Mouse (Mus musculus) heart, embryonic 10.5 days (tissue): ENCODE results near the gene Ciao2b. TPM values are rescaled to one million over a fixed set of nuclear protein-coding genes. Genes with fewer than 3 reads are reported as not detected.

ENCODE experiments used
- DNase-seq: peaks from one replicate; pipeline ENCODE4 v3.0.0-alpha.2; 2017; ENCODE audit warnings: low spot score
- H3K27ac ChIP-seq: fragments of 300-500 bp; sonication (generic); 2 replicates; pipeline ENCODE4 v1.5.1; 2016; ENCODE audit warnings: mild to moderate bottlenecking
- H3K27me3 ChIP-seq: fragments of 300-500 bp; sonication (generic); 2 replicates; pipeline ENCODE4 v1.6.1; 2016; ENCODE audit warnings: mild to moderate bottlenecking; ENCODE audit not compliant: poor library complexity, insufficient read depth, severe bottlenecking
- H3K36me3 ChIP-seq: fragments of 300-500 bp; sonication (generic); 2 replicates; pipeline ENCODE4 v1.6.1; 2016; ENCODE audit warnings: mild to moderate bottlenecking, moderate library complexity
- H3K4me1 ChIP-seq: fragments of 300-500 bp; sonication (generic); 2 replicates; pipeline ENCODE4 v1.6.1; 2016; ENCODE audit warnings: mild to moderate bottlenecking
- H3K4me3 ChIP-seq: fragments of 300-500 bp; sonication (generic); 2 replicates; pipeline ENCODE4 v1.5.1; 2016; ENCODE audit warnings: mild to moderate bottlenecking, moderate library complexity
- H3K9me3 ChIP-seq: fragments of 300-500 bp; sonication (generic); 2 replicates; pipeline ENCODE4 v1.6.1; 2016; ENCODE audit warnings: mild to moderate bottlenecking, moderate library complexity
- WGBS: fragments of 180-500 bp; shearing (Covaris S2); methylation state at CpG from one replicate; pipeline ENCODE4 v1.1.7; 2016; 5-methylcytosine and 5-hydroxymethylcytosine counted together
- polyA plus RNA-seq: library from polyadenylated mRNA; unstranded; fragments of >200 nt; fragmentation: Nextera tagmentation; extraction: Ambion mirVana; gene quantifications from 2 replicates; pipeline ENCODE4 v1.2.1, GENCODE M21; 2016

The Ciao2b gene
- polyA plus RNA-seq, 1 experiment from 2014 or later, result 198 TPM

DNA sequence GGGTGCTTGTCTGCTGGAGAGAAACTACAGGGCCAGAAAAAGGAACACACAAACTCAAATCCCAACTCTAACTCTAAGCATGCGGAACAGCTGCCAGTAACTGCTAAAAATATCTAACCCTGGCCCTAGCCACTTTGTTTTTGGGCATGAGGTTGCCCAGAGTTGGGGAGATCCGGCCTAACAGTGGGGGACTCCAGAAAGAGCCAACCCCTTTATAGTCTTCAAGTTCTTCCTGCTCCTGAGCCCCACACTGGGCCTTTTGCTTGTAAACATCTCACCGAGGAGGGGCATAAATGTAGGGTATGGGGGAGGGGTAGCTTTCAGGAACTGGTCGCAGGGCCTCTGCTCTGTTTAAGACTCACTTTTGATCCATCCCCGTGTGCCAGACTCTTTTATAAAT is 9.8 kb downstream of the Ciao2b start:
- Histone ChIP-seq H3K4me3 (peak overlapping the region; percentile 79), H3K4me1 (peaks cover 54% of the 10 kb centered on the region), H3K27me3 (peaks cover 20% of the 10 kb centered on the region; the same call in 1 of the 2 replicates), H3K36me3 (peaks cover 47% of the 10 kb centered on the region), H3K9me3 (no peaks in the 10 kb centered on the region), H3K27ac (peak overlapping the region; percentile 93)
- no peak for DNase-seq
- 19% methylated on average over 5 of the region's 5 CpGs for WGBS

DNA sequence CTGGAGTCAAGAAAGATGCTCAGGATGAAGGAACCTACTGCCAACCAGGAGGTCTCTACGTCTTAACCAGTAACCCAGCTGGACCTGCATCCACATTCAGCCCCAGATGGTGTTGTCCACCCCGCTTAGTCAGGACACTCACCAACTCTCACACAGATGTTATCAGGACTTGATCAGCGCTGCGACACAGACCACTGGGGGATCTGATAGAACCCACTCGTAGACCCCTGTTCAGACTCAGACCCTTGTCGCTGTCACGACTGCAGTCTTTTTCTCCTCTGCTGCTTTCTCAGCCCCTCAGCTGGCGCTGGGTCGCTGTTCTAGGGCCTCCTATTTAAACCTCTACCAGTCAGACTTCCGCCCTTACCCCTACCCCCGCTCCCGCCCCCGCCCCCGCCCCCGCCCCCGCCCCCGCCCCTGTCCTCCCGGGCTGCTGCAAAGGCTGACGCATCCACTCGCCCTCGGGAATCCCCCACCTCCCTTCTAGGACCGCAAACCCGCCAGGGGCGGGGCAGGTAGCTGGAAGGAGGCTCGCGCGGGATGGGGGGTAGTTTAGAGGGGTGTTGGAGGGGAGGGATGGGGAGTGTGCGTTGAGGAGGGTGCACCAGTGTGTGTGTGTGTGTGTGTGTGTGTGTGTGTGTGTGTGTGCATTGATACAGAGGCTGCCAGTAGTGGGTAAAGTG is 10.6 kb downstream of the Ciao2b start, which contains the start of gene Rrad:
Rrad (minus strand) TSS at position 347 of the 683 bp plus-strand sequence.
- peaks cover 54% of the 10 kb centered on the region for H3K4me1 ChIP-seq

DNA sequence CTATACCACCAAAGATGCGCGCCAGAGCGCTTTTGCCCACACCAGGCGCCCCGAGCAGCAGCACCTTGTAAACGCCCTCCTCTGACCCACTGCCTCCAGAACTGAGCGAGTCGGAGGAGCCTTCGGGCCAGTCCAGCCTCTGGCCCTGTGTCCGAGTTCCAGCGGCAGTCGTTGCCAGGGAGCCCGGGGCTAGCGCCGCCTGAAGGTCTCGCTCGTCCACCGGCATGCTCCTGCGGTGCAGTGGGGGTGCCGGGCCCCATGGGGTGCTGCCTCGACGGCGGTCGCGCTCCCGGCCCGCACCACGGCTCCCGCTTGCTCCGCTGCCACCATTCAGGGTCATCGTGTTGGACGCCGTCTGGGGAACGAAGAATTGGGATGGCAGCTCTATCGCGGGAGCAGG is 11.2 kb downstream of the Ciao2b start:
- peak overlapping the region; percentile 93 for H3K27ac ChIP-seq
- H3K27me3 ChIP-seq, result peaks cover 20% of the 10 kb centered on the region; the same call in 1 of the 2 replicates
- peaks cover 40% of the 10 kb centered on the region for H3K36me3 ChIP-seq
- DNase-seq, result no peak
- WGBS, result 2% methylated on average over 36 of the region's 36 CpGs
- H3K4me3 ChIP-seq, result peak overlapping the region; percentile 79
- no peaks in the 10 kb centered on the region for H3K9me3 ChIP-seq
- H3K4me1 ChIP-seq, result peaks cover 54% of the 10 kb centered on the region

More for the DNA sequence above, 10.6 kb downstream of the Ciao2b start, which contains the start of gene Rrad:
- H3K36me3 ChIP-seq, result peaks cover 46% of the 10 kb centered on the region
- H3K27ac ChIP-seq, result peak within 1 kb of the TSS; percentile 93
- peaks cover 20% of the 10 kb centered on the region; the same call in 1 of the 2 replicates for H3K27me3 ChIP-seq
- WGBS, result 1% methylated on average over 20 of the region's 28 CpGs
- H3K4me3 ChIP-seq, result peak within 1 kb of the TSS; percentile 79
- peak; percentile 83 for DNase-seq
- no peaks in the 10 kb centered on the region for H3K9me3 ChIP-seq

DNA sequence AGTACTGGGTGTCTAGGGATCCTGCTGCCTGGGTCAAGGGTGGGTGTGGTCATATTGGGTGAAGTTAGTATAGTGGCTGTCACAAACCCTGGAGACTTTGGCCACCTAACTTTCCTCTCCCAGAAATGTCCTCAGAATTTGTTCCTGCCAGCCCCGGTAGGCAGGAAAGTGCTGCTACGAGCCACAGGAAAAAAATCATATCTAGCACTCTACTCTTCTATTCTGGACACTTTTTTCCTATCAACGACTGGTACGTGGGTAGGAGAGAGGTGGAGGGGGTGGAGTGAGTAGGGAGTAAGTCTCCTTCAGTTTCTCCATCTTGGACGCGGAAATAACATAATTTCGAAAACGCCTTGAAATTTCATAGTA is 11.7 kb downstream of the Ciao2b start:
- WGBS, result 16% methylated on average over 8 of the region's 8 CpGs
- H3K9me3 ChIP-seq, result no peaks in the 10 kb centered on the region
- peaks cover 20% of the 10 kb centered on the region; the same call in 1 of the 2 replicates for H3K27me3 ChIP-seq
- H3K4me1 ChIP-seq, result peaks cover 58% of the 10 kb centered on the region
- peak overlapping the region; percentile 79 for H3K4me3 ChIP-seq
- peaks cover 36% of the 10 kb centered on the region for H3K36me3 ChIP-seq
- no peak for DNase-seq
- peak overlapping the region; percentile 93 for H3K27ac ChIP-seq

DNA sequence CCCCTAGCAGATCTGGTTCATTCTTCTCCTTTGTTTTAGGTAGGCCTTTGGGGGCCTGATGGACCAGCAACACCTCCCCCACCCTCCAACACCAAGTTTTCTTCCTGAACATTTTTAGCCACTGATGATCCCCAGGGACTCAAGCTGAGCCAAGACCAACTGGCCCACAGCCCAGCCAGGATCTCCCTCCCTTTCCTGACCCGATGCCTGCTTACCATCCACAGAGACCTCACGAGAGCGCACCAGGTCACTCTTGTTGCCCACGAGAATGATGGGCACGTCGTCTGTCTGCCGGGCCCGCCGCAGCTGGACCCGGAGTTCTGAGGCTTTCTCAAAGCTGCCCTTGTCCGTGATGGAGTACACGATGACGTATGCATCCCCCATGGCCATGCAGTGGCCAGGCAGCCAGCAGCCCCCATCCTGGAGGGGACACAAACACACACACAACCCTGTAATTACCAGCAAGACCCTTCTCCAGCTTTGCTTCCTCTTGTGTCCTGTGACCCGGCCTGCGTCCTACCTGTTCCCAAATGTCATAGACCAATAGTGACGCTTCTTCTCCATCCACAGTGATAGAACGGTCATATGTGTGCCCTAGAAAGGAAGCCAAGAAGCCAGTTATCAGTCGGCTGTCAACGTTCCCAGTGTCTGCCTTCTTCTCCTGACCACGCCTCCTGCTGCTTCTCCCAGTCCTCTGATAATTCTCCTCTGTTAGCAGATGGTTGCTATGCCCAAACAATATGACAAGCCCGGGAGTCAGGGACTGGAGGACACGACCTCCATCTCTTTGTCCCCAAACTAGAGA is 12.3 kb downstream of the Ciao2b start:
- H3K27me3 ChIP-seq, result peaks cover 20% of the 10 kb centered on the region; the same call in 1 of the 2 replicates
- H3K36me3 ChIP-seq, result peaks cover 30% of the 10 kb centered on the region
- H3K27ac ChIP-seq, result peak overlapping the region; percentile 93
- peaks cover 63% of the 10 kb centered on the region for H3K4me1 ChIP-seq
- peak overlapping the region; percentile 79 for H3K4me3 ChIP-seq
- no peaks in the 10 kb centered on the region for H3K9me3 ChIP-seq
- WGBS, result 47% methylated on average over 22 of the region's 22 CpGs
- no peak for DNase-seq

DNA sequence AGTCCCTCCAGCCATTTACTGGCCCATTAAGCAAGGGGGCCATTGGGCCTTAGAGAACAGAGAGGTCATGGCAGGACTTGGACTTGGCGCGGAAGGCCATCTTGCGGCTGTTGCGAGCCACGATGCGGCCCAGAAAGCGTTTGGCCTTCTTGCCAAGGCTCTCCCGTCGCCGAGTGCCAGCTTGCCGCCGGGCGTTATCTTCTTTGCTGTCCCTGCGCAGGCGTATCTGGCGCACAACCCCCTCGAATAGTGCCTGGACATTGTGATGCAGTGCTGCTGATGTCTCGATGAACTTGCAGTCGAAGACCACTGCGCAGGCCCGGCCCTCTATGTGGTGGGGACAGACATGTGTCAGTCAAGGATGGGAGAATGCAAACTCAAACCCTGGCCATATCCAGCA is 13.4 kb downstream of the Ciao2b start:
- DNase-seq, result no peak
- H3K4me3 ChIP-seq, result peak overlapping the region; percentile 79; the same call in 1 of the 2 replicates
- 92% methylated on average over 21 of the region's 21 CpGs for WGBS
- peak overlapping the region; percentile 67; the same call in 1 of the 2 replicates for H3K27ac ChIP-seq
- peaks cover 27% of the 10 kb centered on the region for H3K36me3 ChIP-seq
- no peaks in the 10 kb centered on the region for H3K9me3 ChIP-seq
- peaks cover 20% of the 10 kb centered on the region; the same call in 1 of the 2 replicates for H3K27me3 ChIP-seq
- peaks cover 71% of the 10 kb centered on the region for H3K4me1 ChIP-seq

DNA sequence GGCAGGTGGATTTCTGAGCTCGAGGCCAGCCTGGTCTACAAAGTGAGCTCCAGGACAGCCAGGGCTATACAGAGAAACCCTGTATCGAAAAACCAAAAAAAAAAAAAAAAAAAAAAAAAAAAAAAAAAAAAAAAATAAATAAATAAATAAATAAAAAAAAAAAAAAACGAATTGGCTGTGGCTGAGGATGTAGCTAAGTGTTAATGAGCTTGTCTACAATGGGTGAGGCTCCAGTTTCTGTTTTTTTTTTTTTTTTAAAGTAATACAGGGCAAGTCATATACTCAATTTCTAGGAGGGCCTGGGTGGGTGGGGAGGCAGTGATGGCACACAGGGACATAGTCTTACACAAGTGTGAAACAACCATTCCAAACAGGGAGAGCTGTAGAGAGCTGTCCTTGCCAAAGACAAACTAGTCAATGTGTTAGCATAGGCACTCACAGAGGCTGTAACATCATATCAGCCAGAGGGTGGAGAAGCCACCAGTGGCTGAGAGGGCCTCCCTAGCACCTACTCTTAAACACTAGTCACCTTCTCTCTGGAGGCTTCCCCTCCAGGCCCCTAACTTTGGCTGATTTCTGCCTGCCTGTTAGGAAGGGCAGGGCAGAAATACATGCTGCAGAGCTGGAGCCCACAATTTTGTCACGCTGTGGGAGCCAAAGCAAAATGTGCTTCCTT is 14.6 kb downstream of the Ciao2b start:
- peaks cover 60% of the 10 kb centered on the region for H3K4me1 ChIP-seq
- H3K27ac ChIP-seq, result peak overlapping the region; percentile 52; the same call in 1 of the 2 replicates
- no peak overlapping the region; the same call in 1 of the 2 replicates for H3K4me3 ChIP-seq
- H3K36me3 ChIP-seq, result peaks cover 27% of the 10 kb centered on the region
- 69% methylated on average over 4 of the region's 4 CpGs for WGBS
- no peak for DNase-seq
- H3K9me3 ChIP-seq, result no peaks in the 10 kb centered on the region
- peaks cover 20% of the 10 kb centered on the region; the same call in 1 of the 2 replicates for H3K27me3 ChIP-seq

DNA sequence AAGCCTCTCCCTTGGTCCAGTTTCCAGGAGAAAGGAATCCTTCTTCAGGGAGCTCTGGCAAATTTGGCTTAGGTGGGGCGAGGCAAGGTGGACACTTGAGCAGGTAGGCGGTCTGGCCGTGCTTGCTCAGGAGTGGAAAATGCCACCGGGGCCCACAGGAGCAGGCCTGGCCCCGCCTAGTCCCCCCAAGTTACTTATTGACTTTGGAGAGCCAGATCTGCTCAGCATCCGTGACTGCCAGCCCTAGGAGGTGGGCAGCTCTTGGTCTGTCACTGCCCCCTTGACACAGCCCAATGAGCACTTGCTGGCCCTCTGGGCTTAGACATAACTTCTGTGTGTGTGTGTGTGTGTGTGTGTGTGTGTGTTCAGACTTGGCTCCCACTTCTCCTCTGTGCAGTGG is 17.6 kb downstream of the Ciao2b start, which contains the start of gene Cdh16:
Cdh16 (minus strand) TSS at position 236 of the 400 bp plus-strand sequence.
- H3K36me3 ChIP-seq, result peaks cover 18% of the 10 kb centered on the region
- H3K4me1 ChIP-seq, result peaks cover 39% of the 10 kb centered on the region
- no peaks in the 10 kb centered on the region for H3K27me3 ChIP-seq
- 69% methylated on average over 6 of the region's 6 CpGs for WGBS
- no peak within 1 kb of the TSS for H3K4me3 ChIP-seq
- peak within 1 kb of the TSS; percentile 75 for H3K27ac ChIP-seq
- H3K9me3 ChIP-seq, result no peaks in the 10 kb centered on the region
- no peak for DNase-seq

DNA sequence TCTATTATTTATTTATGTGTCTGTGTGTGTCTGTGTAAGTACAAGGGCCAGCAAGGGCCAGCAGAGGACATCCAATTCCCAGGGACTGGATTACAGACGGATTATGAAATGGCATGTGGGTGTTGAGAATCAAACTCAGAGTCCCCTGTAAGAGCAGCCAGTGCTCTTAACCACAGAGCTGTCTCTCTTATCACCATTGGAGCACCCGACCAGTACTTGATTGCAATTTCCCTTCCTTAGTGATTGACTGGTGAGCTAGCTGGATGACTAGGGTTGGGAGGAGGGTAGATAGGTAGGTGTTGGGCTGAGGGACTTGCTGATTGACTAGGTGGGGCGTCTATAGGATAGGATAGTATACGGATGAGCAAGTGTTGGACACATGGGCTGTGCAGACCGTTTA is 21.0 kb downstream of the Ciao2b start:
- peaks cover 24% of the 10 kb centered on the region; the same call in 1 of the 2 replicates for H3K4me1 ChIP-seq
- H3K9me3 ChIP-seq, result no peaks in the 10 kb centered on the region
- no peaks in the 10 kb centered on the region for H3K36me3 ChIP-seq
- no peak overlapping the region for H3K27ac ChIP-seq
- no peak for DNase-seq
- no peaks in the 10 kb centered on the region for H3K27me3 ChIP-seq
- WGBS, result 58% methylated on average over 5 of the region's 5 CpGs
- H3K4me3 ChIP-seq, result no peak overlapping the region

DNA sequence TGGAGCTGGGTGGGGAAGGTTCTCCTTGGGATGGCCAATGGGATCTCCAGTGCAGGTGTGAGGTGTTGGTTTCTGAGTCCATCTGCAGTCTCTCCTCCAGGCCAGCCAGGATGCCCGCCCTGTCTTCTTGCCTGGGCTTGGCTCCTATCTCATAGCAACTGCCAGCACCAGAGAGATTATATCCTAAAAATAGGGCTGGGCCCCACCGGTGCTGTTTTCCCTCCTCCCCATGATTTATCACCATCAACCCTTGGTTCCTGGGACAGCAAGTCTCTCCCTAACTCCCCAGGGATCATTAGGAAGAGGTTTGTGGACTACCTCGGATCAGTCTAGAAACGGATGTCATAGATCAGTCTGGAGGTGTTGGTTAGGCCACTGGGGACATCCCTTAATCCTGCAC is 28.6 kb downstream of the Ciao2b start:
- H3K4me1 ChIP-seq, result peaks cover 58% of the 10 kb centered on the region
- no peaks in the 10 kb centered on the region for H3K9me3 ChIP-seq
- peak overlapping the region; percentile 92 for H3K27ac ChIP-seq
- no peak for DNase-seq
- 42% methylated on average over 4 of the region's 4 CpGs for WGBS
- H3K27me3 ChIP-seq, result no peaks in the 10 kb centered on the region
- H3K4me3 ChIP-seq, result no peak overlapping the region
- H3K36me3 ChIP-seq, result no peaks in the 10 kb centered on the region

DNA sequence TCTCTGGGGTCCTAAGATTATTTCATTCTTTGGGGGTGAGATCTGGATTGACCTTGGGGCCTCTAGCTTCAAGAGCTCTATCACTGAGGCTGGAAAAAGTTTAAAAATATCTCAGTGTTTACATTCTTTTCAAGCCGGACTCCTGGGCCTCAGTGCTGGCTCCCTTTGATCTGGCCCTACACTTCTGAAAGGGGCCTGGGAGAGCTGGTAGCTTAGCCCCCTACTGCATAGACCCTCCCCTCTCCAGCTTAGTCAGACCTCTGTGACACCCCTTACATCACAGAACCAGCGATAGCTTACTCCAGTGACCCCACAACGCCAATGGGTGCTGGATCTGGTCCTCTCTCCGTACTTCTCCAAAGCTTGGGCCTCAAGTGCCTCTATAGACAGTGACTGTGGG is 30.2 kb downstream of the Ciao2b start:
- WGBS, result 28% methylated on average over 4 of the region's 4 CpGs
- DNase-seq, result no peak
- H3K27ac ChIP-seq, result peak overlapping the region; percentile 92
- H3K9me3 ChIP-seq, result no peaks in the 10 kb centered on the region
- H3K4me1 ChIP-seq, result peaks cover 72% of the 10 kb centered on the region
- H3K4me3 ChIP-seq, result no peak overlapping the region
- H3K36me3 ChIP-seq, result no peaks in the 10 kb centered on the region
- no peaks in the 10 kb centered on the region for H3K27me3 ChIP-seq

DNA sequence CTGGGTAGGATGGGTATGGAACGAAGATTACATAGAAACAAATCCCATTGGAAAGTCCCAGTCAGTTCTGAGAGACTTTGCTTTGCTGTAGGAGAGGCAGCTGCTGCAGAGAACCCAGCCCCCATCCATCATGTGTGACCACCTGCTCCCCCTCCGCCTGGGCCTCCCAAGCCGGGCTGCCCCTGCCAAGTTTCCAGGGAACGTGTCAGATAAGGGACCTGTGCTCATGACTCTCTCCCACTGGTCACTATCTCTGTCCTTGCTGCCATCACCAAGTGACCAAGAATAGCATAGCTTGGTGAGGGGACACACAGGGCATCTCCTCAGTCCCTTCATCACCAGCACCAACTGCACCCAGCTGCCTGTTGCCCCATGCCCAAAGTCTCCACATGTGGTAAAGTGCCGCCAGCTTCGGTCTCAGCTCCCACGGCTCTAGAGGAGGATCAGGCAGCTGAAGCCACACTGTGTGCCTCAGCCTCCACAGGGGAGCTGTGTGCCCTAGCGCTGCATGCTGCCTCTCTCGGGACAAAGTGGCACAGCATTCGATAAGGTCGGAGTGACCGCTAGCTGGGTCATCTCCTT is 31.5 kb downstream of the Ciao2b start:
- Histone ChIP-seq H3K9me3 (no peaks in the 10 kb centered on the region), H3K27me3 (no peaks in the 10 kb centered on the region), H3K4me1 (peaks cover 85% of the 10 kb centered on the region), H3K4me3 (peak overlapping the region; percentile 41), H3K36me3 (no peaks in the 10 kb centered on the region), H3K27ac (peak overlapping the region; percentile 92)
- peak; percentile 91 for DNase-seq
- WGBS, result 40% methylated on average over 12 of the region's 12 CpGs
